Mouse (Mus musculus): Measurements from ENCODE around the gene Antxrl. TPM values are rescaled to one million over a fixed set of nuclear protein-coding genes. Genes with fewer than 3 reads are reported as not detected.

Gene Antxrl
- total RNA-seq (2023): not detected in 4 replicates

GRCm38 (mm10) chr14:34052516-34052915 is at the start of gene Antxrl:
TSS of gene Antxrl (plus strand) at chr14:34052707.

GRCm38 (mm10) chr14:34015063-34015462 is 37.4 kb upstream of the Antxrl start, which contains the start of gene Gm30083:
TSS of gene Gm30083 (minus strand) at chr14:34015182.

DNA sequence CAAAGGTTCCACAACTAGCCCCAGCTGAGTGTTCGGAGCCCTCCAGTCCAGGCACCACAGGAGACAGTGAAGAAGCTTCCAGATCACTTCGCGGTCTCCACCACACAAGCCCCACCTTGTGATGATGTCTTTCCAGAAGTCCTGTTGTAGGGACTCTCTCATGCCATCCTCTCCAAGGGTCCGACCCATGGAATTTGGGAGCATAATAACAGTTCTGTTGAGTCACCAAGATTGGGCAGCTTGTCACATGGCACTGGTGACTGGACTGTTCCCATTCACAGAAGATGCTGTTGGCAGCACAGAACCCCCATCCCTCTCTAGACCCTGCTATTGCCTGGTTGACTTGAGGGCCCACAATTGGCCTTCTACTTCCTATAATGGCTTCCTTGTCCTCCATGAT is 36.1 kb upstream of the Antxrl start, which contains the start of gene Gm5460:
TSS of gene Gm5460 (plus strand) at position 378 of the 400 bp plus-strand sequence.

GRCm38 (mm10) chr14:34085731-34086130 is 33.2 kb downstream of the Antxrl start, which contains the start of gene Anxa8:
TSS of gene Anxa8 (plus strand) at chr14:34085981.

GRCm38 (mm10) chr14:34102601-34103000 is 50.1 kb downstream of the Antxrl start, which contains the start of gene A630023A22Rik:
TSS of gene A630023A22Rik (minus strand) at chr14:34102754.

Other genes starting within 250 kb of the Antxrl start
- not detected in 4 replicates for gene Gdf10, start 129.1 kb upstream of the Antxrl start, total RNA-seq (2023)
- gene Gdf2, start 111.7 kb upstream of the Antxrl start, total RNA-seq (2023): not detected in 4 replicates
- gene Rbp3, start 98.7 kb upstream of the Antxrl start, total RNA-seq (2023): not detected in 4 replicates
- gene Zfp488, start 73.9 kb upstream of the Antxrl start, total RNA-seq (2023): 0.14 to 0.44 TPM (median 0.41 TPM) in 4 replicates
- not detected in 4 replicates for gene Gm30083, start 37.5 kb upstream of the Antxrl start, total RNA-seq (2023)
- gene Gm5460, start 35.9 kb upstream of the Antxrl start, total RNA-seq (2023): not detected in 4 replicates
- not detected in 4 replicates for gene Anxa8, start 33.3 kb downstream of the Antxrl start, total RNA-seq (2023)
- gene A630023A22Rik, start 50.0 kb downstream of the Antxrl start, total RNA-seq (2023): not detected in 4 replicates
- not detected in 4 replicates for gene Npy4r, start 99.8 kb downstream of the Antxrl start, total RNA-seq (2023)
- 0.06 to 0.12 TPM (median 0.09 TPM) in 3 of 4 replicates, not detected in the other for gene Gprin2, start 148.9 kb downstream of the Antxrl start, total RNA-seq (2023)
- not detected in 4 replicates for gene Syt15, start 166.9 kb downstream of the Antxrl start, total RNA-seq (2023)

Data from B cell, adult 62 days (primary cell).